Mouse (Mus musculus): ENCODE measurements around the gene Pabpc1l.

Pabpc1l gene

GRCm38 (mm10) chr2:164084342-164084700 is 59.1 kb downstream of the Pabpc1l start:
- in situ Hi-C loops (cut with MseI, MboI): no loop called here

- in situ Hi-C loops (cut with MseI, MboI): no loop called here
Observed at GRCm38 (mm10) chr2:164087416-164088017, 62.3 kb downstream of the Pabpc1l start.

- in situ Hi-C loops (cut with MseI, MboI): no loop called here
Observed at GRCm38 (mm10) chr2:164089508-164089907, 64.3 kb downstream of the Pabpc1l start.

- in situ Hi-C loops (cut with MseI, MboI): no loop called here
Observed at GRCm38 (mm10) chr2:164094152-164094551, 68.9 kb downstream of the Pabpc1l start.

- in situ Hi-C loops (cut with MseI, MboI): no loop called here
Observed at GRCm38 (mm10) chr2:164098603-164099250, 73.5 kb downstream of the Pabpc1l start.

All from mouse trophoblast stem cell (cell line).